Mouse (Mus musculus) spleen, adult 2 months (tissue): ENCODE data around the gene Mgp.

Source experiments
- CTCF ChIP-seq: fragments of 200-500 bp; IDR thresholded peaks from 2 replicates; pipeline ENCODE4 v1.5.1; 2011; ENCODE audit warnings: mild to moderate bottlenecking, inconsistent platforms; ENCODE audit not compliant: insufficient read depth, insufficient read length, insufficient replicate concordance; ENCODE audit errors: extremely low read depth
- POLR2A ChIP-seq: fragments of 200-500 bp; IDR thresholded peaks from 2 replicates; pipeline ENCODE4 v1.6.1; 2011; ENCODE audit warnings: low read depth, low read length, inconsistent platforms

DNA sequence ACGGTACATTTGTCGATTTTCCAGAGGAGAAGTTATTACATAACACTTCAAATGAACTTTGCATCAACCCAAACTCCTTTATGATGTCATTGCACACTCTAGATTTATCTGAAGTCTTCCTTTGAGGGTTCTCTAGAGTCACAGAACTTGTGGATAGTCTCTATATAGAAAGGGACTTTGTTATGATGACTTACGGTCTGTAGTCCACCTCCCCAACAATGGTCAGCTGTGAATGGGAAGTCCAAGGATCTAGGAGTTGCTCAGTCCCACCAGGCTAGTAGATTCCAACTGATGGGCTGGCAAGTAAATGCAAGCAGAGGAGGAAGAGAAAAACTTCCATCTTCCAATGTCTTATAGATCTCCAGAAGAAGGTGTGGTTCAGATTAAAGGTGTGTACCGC lies 46.9 kb downstream of the Mgp start:
- TF ChIP-seq POLR2A = no peak
- TF ChIP-seq CTCF = no peak
